Mouse (Mus musculus) embryonic facial prominence, embryonic 14.5 days (tissue): ENCODE measurements around the gene Cox5a. TPM values are rescaled to one million over a fixed set of nuclear protein-coding genes. Genes with fewer than 3 reads are reported as not detected.

Experiments used
- ATAC-seq: fragments of 200-750 bp; cut with Nextera tagmentation; 2 replicates; pipeline ENCODE4 v1.8.0; 2017; ENCODE audit warnings: low read depth, moderate number of reproducible peaks, moderate TSS enrichment
- DNase-seq: peaks from one replicate; pipeline ENCODE4 v3.0.0-alpha.2; 2015; ENCODE audit warnings: low spot score
- H3K27ac ChIP-seq: fragments of 300-500 bp; sonication (generic); replicated peaks from 2 replicates; pipeline ENCODE4 v1.5.1; 2014; ENCODE audit warnings: low read depth, mild to moderate bottlenecking, low read length, moderate library complexity
- H3K27me3 ChIP-seq: fragments of 300-500 bp; sonication (generic); replicated peaks from 2 replicates; pipeline ENCODE4 v1.6.1; 2014; ENCODE audit warnings: low read length; ENCODE audit not compliant: control insufficient read depth, insufficient read depth
- H3K36me3 ChIP-seq: fragments of 300-500 bp; sonication (generic); 2 replicates; pipeline ENCODE4 v1.6.1; 2014; ENCODE audit warnings: low read length, mixed read lengths; ENCODE audit not compliant: control insufficient read depth, insufficient read depth
- H3K4me1 ChIP-seq: fragments of 300-500 bp; sonication (generic); 2 replicates; pipeline ENCODE4 v1.6.1; 2014; ENCODE audit warnings: antibody characterized with exemption, low read length; ENCODE audit not compliant: control insufficient read depth, insufficient read depth
- H3K4me2 ChIP-seq: fragments of 300-500 bp; sonication (generic); 2 replicates; pipeline ENCODE4 v1.6.1; 2014; ENCODE audit warnings: low read depth, mild to moderate bottlenecking, low read length, moderate library complexity, mixed read lengths
- H3K4me3 ChIP-seq: fragments of 300-500 bp; sonication (generic); 2 replicates; pipeline ENCODE4 v1.5.1; 2014; ENCODE audit warnings: low read depth, mild to moderate bottlenecking, low read length
- H3K9ac ChIP-seq: fragments of 300-500 bp; sonication (generic); 2 replicates; pipeline ENCODE4 v1.6.1; 2014; ENCODE audit warnings: low read depth, mild to moderate bottlenecking, low read length, moderate library complexity, mixed read lengths
- H3K9me3 ChIP-seq: fragments of 300-500 bp; sonication (generic); 2 replicates; pipeline ENCODE4 v1.6.1; 2016; ENCODE audit warnings: low read length; ENCODE audit not compliant: control insufficient read depth
- WGBS: fragments of 180-500 bp; shearing (Covaris S2); extraction: QIAGEN DNeasy Blood & Tissue Kit; methylation state at CpG from one replicate; pipeline ENCODE4 v1.1.7; 2014; 5-methylcytosine and 5-hydroxymethylcytosine counted together
- polyA plus RNA-seq: library from polyadenylated mRNA; unstranded; fragments of >200 nt; fragmentation: Nextera tagmentation; extraction: Ambion mirVana; gene quantifications from 2 replicates; pipeline ENCODE4 v1.2.1, GENCODE M21; 2014

Gene Cox5a
- polyA plus RNA-seq, 1 experiment from 2014 or later, result 555 TPM

GRCm38 (mm10) chr9:57574397-57574796, 53.3 kb downstream of the Cox5a start:
- Histone ChIP-seq H3K27me3 (no peaks in the 10 kb centered on the region), H3K36me3 (peaks cover 30% of the 10 kb centered on the region; the same call in 1 of the 2 replicates), H3K9me3 (no peaks in the 10 kb centered on the region), H3K4me2 (no peak overlapping the region), H3K4me3 (no peak overlapping the region), H3K27ac (no peak overlapping the region), H3K9ac (no peak overlapping the region), H3K4me1 (no peaks in the 10 kb centered on the region)
- ATAC-seq, result no peak
- no peak for DNase-seq

GRCm38 (mm10) chr9:57575577-57575976, 54.5 kb downstream of the Cox5a start:
- no peaks in the 10 kb centered on the region for H3K27me3 ChIP-seq
- 87% methylated on average over 3 of the region's 3 CpGs for WGBS
- DNase-seq, result no peak

GRCm38 (mm10) chr9:57577144-57577849, 56.2 kb downstream of the Cox5a start:
- Histone ChIP-seq H3K27me3 (no peaks in the 10 kb centered on the region), H3K4me1 (no peaks in the 10 kb centered on the region), H3K4me3 (no peak overlapping the region), H3K9me3 (no peaks in the 10 kb centered on the region), H3K27ac (no peak overlapping the region), H3K36me3 (peaks cover 51% of the 10 kb centered on the region), H3K4me2 (no peak overlapping the region), H3K9ac (no peak overlapping the region)
- ATAC-seq, result no peak
- no peak for DNase-seq
- WGBS, result 75% methylated on average over 5 of the region's 6 CpGs

More at GRCm38 (mm10) chr9:57575577-57575976, 54.5 kb downstream of the Cox5a start:
- H3K4me3 ChIP-seq, result no peak overlapping the region
- no peak for ATAC-seq
- no peak overlapping the region for H3K9ac ChIP-seq
- H3K27ac ChIP-seq, result no peak overlapping the region
- no peaks in the 10 kb centered on the region for H3K9me3 ChIP-seq
- H3K4me1 ChIP-seq, result no peaks in the 10 kb centered on the region
- no peak overlapping the region for H3K4me2 ChIP-seq
- peaks cover 34% of the 10 kb centered on the region for H3K36me3 ChIP-seq

Other genes starting within 250 kb of the Cox5a start
- 20.2 and 25.2 TPM in 2 replicates for gene Ppcdc, start 81.2 kb upstream of the Cox5a start, polyA plus RNA-seq
- gene Scamp5, start 53.2 kb upstream of the Cox5a start, polyA plus RNA-seq, result 10.9 and 14.5 TPM in 2 replicates
- 0.86 and 1.4 TPM in 2 replicates for gene Rpp25, start 17.2 kb upstream of the Cox5a start, polyA plus RNA-seq
- 21.1 and 24.2 TPM in 2 replicates for gene Fam219b, start 16.3 kb downstream of the Cox5a start, polyA plus RNA-seq
- gene Mpi, start 31.5 kb downstream of the Cox5a start, polyA plus RNA-seq, result 40.4 and 44.5 TPM in 2 replicates
- gene Scamp2, start 39.7 kb downstream of the Cox5a start, polyA plus RNA-seq, result 79.4 and 81.4 TPM in 2 replicates
- 9.4 and 11.4 TPM in 2 replicates for gene Ulk3, start 68.2 kb downstream of the Cox5a start, polyA plus RNA-seq
- gene Cplx3, start 85.0 kb downstream of the Cox5a start, polyA plus RNA-seq, result not detected in 2 replicates
- gene Lman1l, start 99.5 kb downstream of the Cox5a start, polyA plus RNA-seq, result not detected in 2 replicates
- 25.7 and 26.6 TPM in 2 replicates for gene Csk, start 132.4 kb downstream of the Cox5a start, polyA plus RNA-seq
- not detected in 2 replicates for gene Cyp1a2, start 162.4 kb downstream of the Cox5a start, polyA plus RNA-seq
- 0.08 TPM in 1 of 2 replicates, not detected in the other for gene Cyp1a1, start 166.7 kb downstream of the Cox5a start, polyA plus RNA-seq
- gene Edc3, start 187.3 kb downstream of the Cox5a start, polyA plus RNA-seq, result 22.1 and 25.0 TPM in 2 replicates
- gene Clk3, start 244.6 kb downstream of the Cox5a start, polyA plus RNA-seq, result 54.7 and 59.6 TPM in 2 replicates